Mouse (Mus musculus): Measurements from ENCODE around the gene Braf. TPM values are rescaled to one million over a fixed set of nuclear protein-coding genes. Genes with fewer than 3 reads are reported as not detected.

Braf gene
- polyA plus RNA-seq (2014; fragmentation: Illumina TruSeq; extraction: RNeasy Lipid Tissue Mini Kit (QIAGEN cat#74804); ENCODE audit: low read depth, low replicate concordance) = 28.9 TPM

DNA sequence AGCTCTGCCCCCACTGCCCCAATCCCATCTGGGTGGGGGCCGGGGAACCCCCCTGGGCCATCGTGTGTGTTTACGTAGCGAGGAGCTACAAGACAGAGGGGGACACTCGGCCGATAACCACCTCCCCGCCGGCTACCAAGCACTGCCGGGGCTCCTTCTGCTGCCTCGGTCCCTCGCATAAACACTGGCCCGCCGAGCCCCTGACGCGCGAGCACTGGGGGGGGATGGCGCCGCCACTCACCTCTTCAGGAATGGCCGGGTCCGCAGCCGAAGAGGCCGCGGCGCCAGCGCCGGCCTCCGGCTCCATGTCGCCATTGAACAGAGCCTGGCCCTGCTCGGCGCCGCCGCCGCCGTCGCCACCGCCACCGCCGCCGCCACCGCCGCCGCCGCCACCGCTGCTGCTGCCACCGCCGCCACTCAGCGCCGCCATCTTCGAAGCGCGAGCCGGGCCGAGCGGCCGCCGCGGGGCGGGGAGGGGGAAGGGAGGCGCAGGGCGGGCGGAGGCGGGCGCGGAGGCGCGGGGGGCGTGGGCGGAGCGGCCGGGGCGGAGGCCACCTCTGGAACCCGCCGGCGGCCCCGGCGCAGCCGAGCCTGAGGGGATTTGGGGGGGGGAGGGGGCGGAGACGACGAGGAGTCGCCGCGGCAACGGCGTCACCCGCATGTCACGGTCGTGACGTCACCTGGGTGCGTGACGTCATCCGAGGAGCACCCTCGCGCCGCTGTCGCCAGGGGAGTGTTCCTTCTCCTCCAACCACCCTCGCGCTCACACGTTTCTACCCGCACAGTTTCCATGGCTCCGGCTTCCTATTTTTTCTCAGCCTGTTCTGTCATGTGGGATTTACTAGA, at the start of gene Braf:
Gene Braf, minus strand, starts transcription at position 598 of the 846 bp plus-strand sequence.

DNA sequence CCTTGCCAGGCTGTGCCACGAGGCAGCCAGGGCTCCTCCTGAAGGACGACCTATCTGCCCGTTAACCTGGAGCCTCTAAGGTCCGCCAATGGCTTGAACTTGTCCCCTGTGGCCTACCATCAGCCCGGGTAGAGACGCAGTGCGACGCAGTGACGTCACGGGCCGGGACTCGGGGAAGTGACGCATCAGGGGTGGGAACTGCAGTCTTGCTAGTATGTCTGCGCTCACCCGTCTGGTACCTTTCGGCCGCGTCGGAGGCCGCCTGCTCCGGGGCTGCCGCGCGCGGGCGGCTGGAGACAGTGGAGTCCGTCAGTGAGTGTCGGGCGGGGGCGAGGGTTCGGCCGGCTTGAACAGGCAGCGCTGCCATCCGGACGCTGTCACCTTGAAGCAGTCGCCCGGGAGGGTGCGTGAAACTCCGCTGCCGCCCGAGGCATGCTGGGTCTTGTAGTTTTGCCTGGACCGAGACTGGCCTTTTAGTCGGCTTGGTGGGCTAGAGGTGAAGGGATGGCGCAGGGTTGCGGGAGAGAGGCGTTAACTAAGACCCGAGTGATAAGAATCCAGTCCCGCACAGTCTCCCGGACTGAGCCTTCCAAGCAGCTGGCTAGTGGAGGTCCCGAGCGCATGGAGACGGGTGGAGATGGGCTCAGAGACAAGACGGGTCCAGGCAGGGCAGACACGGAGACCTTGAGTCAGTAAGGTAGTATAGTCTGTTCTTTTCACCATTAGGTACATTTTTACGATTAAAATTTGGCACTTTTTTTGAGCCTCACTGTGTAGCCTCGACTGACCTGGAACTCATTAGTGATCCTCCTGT, 132.7 kb downstream of the Braf start, which contains the start of gene Ndufb2:
Gene Ndufb2, plus strand, starts transcription at position 174 of the 814 bp plus-strand sequence.

DNA sequence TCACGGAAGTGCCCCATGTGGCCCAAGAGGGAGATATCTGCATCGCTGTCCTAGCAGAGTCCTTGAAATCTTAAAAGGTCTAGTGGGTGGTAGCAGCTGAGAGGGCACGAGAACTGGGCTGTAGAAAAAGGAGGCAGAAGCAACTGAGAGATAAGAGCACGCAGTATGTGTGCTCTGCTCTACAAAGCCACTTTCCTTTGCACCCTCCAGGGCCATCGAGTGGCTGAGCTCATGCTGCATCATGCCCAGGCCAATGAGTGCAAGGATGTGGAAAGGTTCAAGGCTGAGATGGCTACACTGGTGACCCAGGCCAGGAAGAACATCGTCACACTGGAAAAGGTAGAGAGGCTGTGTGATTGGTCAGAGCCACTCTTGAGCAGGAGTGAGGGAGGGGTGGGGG, 139.7 kb downstream of the Braf start, which contains the start of gene Gm42420:
Gene Gm42420, plus strand, starts transcription at position 237 of the 400 bp plus-strand sequence.

GRCm38 (mm10) chr6:39573791-39574554, 151.3 kb downstream of the Braf start, which contains the start of gene Adck2:
Gene Adck2 (plus strand): TSS chr6:39573873.

DNA sequence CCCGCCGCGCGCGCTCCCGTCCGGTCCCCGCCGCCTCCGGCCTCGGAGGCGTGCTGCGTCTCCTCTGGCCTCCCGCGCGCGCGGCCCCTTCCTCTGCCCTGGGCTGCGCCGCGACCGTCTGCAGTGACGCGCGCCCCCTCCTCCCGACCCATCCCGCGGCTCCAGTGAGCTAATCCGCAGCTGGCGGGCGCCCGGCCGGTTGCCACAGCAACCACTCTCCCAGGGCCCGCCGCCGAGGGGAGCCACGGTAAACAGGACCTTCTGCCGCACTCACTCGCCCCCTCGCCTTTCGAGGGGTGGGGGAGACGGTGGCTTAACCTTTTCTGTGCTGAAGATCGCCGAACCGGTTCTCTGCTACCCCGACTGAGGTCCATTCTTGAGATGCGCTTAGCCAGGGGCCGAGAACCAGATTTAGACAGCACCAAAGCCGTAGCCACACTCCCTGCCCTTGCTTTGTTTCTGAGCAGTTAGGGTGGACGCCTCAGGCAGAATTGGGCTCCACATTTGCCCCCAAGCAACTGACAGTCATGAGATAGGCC, 167.5 kb downstream of the Braf start, which contains the start of gene Dennd2a:
Gene Dennd2a, minus strand, starts transcription at position 145 of the 539 bp plus-strand sequence.

Other genes starting within 250 kb of the Braf start
- gene Dennd2a, start 167.6 kb downstream of the Braf start, polyA plus RNA-seq (2014; fragmentation: Illumina TruSeq; extraction: RNeasy Lipid Tissue Mini Kit (QIAGEN cat#74804); ENCODE audit: low read depth, low replicate concordance) = 0.32 TPM
- 5.0 TPM for gene Adck2, start 151.6 kb downstream of the Braf start, polyA plus RNA-seq (2014; fragmentation: Illumina TruSeq; extraction: RNeasy Lipid Tissue Mini Kit (QIAGEN cat#74804); ENCODE audit: low read depth, low replicate concordance)
- not detected for gene Gm42420, start 139.7 kb downstream of the Braf start, polyA plus RNA-seq (2014; fragmentation: Illumina TruSeq; extraction: RNeasy Lipid Tissue Mini Kit (QIAGEN cat#74804); ENCODE audit: low read depth, low replicate concordance)
- gene Ndufb2, start 132.9 kb downstream of the Braf start, polyA plus RNA-seq (2014; fragmentation: Illumina TruSeq; extraction: RNeasy Lipid Tissue Mini Kit (QIAGEN cat#74804); ENCODE audit: low read depth, low replicate concordance) = 103 TPM
- 223 TPM for gene Mrps33, start 85.5 kb upstream of the Braf start, polyA plus RNA-seq (2014; fragmentation: Illumina TruSeq; extraction: RNeasy Lipid Tissue Mini Kit (QIAGEN cat#74804); ENCODE audit: low read depth, low replicate concordance)
- gene Tmem178b, start 147.8 kb upstream of the Braf start, polyA plus RNA-seq (2014; fragmentation: Illumina TruSeq; extraction: RNeasy Lipid Tissue Mini Kit (QIAGEN cat#74804); ENCODE audit: low read depth, low replicate concordance) = 2.1 TPM